Mouse (Mus musculus): ENCODE measurements around the gene Vdac2.

Vdac2 gene

DNA sequence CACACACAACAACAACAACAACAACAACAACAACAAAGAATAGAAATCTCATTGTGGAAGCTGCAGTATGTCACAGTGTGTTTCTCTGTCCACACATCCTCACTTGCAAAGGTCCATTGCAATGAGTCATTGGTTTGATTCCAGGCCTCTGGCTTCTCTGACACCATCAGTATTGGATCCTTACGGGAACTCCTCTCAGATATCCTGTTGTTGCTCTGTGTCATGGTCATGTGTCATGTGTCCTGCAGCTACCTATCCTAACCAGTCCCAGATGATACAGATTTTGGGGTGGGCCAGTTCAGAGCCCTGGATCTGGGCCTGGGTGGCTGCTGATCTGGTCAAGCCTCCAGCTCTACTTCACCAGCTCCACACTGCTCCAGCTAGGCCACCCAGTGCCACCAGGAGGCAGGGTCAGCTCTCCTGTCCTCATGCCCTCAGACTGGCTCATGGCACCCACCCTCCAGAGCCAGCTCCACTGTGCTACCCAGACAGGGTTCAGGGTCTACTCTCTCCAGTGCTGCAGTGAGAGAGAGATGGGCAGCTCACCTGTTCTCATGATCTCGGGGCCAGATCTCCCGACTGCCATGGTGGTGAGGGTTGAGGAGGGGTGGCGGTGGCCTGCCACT lies 4.0 kb upstream of the Vdac2 start:
- DNase-seq: no peak

- DNase-seq: no peak
These were observed 2.7 kb upstream of the Vdac2 start for GRCm38 (mm10) chr14:21822307-21822706.

GRCm38 (mm10) chr14:21822795-21823374 lies 2.2 kb upstream of the Vdac2 start:
- DNase-seq: peak; percentile 86

DNA sequence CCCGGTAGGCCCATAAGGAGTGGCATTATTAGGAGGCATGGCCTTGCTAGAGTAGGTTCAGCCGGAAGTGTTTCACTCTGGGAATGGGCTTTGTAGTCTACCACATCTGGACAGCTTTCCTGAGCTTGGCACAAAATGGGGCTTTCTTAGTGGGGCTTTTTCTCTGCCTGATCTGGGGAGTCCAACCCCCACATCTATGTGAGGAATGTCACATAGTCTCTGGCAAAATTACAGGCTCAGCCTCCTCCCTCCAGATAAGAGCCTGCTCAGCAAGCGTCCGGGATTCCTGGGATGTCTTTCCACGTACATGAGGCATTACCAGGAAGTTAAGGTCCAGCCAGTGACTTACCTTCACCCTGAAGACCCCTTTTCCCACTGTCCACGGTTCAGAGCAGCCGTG lies 1.1 kb upstream of the Vdac2 start:
- no peak for DNase-seq

- no peak for DNase-seq
These were observed 901 bp downstream of the Vdac2 start for GRCm38 (mm10) chr14:21825786-21826491.

DNA sequence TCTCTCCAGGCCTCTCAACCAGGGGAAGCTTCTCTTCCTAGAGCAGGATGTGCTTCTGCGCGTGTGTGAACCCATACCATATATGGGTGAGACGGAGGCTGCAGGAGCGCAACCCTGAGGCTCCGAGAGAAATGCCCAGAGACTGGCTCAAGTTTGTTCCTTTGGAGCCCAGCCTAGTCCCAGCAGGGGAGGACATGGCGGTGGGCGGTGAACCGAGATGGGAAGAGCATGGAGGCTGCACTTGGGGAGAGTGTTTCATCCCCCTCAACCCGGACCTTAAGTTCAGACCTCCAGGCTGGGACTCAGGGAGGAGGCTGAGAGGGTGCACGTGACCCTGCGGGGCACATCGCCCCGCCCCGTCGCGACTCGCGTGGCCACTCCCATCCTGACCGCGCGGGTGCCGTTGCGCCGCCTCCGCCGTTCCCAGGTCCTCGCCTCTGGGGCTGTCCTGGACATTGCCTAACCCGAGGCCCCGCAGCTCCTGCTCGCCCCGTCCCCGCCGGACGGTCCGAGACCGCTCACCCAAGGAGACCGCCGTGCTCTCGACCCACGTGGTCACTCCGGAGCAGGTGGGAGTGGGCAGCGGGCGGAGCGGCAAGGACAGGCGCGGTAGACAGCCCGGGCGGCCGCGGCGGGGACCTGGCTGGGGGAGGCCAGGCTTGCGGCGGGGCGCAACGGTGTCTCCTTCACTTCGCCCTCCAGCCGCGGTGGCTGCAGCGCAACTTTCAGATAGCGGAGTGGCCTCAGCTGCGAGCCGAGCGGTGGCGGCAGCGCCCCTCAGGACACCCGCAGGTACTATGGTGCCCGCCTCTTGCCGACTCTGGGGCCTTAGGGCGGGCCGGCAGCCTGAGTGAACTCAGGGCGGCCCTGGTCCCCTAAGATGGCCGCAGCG lies 6.1 kb downstream of the Vdac2 start:
- DNase-seq: peak; percentile 97

DNA sequence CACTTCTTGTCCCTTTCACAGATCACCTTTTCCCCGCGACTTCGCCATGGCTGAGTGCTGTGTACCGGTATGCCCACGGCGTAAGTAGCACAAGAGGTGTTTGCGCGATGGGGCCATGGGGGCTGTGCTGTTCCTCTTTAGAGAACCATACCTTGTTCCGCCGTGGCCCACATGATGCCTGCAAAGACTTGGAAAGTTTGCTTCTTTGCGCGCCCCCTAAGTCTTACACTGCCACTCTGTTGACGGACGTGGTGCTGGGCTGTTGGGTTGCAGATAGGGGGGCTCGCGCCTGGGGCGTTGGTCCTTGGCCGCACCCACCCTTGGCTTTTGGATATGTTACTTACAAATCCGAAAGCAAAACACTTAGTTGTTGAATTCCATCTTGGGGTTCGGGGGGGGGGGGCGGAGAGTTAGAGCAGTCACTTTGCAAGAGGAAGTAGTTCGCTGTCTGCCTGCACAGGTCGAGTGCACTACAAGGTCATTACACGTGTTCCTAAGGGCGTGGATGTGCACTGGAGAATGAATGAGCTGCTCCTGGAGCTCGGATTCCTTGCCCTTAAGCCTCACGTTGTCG lies 6.9 kb downstream of the Vdac2 start:
- DNase-seq: no peak

DNA sequence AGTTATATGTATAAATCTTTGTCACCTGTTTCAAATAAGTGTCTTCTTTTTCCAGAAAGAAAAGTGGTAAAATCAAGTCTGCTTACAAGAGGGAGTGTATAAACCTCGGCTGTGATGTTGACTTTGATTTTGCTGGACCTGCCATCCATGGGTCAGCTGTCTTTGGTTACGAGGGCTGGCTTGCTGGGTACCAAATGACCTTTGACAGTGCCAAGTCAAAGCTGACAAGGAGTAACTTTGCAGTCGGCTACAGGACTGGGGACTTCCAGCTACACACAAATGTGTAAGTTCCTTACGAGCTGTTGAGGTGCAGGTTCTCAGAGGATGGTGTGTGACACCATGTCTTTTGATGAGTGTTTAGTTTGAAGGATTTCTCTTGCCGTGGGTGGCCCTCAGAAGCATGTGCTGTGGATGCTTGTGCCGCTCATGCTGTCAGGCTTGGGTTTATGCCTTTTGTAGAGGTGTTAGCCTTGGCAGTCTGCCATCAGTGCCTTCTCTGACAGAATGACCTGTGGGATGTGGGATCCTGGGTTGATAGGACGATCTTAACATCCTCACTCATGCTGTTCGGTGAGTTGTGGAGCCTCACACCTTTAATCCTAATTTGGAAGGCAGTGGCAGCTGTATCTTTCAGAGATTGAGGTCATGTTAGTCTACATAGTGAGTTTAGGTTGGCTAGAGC lies 13.4 kb downstream of the Vdac2 start:
- DNase-seq: no peak

GRCm38 (mm10) chr14:21841819-21842592 lies 17.0 kb downstream of the Vdac2 start:
- no peak for DNase-seq

GRCm38 (mm10) chr14:21843263-21843662 lies 18.2 kb downstream of the Vdac2 start:
- no peak for DNase-seq

GRCm38 (mm10) chr14:21846827-21847380 lies 21.9 kb downstream of the Vdac2 start:
- DNase-seq: no peak

- DNase-seq: peak; percentile 81
These were observed 22.5 kb downstream of the Vdac2 start for GRCm38 (mm10) chr14:21847381-21848165.

DNA sequence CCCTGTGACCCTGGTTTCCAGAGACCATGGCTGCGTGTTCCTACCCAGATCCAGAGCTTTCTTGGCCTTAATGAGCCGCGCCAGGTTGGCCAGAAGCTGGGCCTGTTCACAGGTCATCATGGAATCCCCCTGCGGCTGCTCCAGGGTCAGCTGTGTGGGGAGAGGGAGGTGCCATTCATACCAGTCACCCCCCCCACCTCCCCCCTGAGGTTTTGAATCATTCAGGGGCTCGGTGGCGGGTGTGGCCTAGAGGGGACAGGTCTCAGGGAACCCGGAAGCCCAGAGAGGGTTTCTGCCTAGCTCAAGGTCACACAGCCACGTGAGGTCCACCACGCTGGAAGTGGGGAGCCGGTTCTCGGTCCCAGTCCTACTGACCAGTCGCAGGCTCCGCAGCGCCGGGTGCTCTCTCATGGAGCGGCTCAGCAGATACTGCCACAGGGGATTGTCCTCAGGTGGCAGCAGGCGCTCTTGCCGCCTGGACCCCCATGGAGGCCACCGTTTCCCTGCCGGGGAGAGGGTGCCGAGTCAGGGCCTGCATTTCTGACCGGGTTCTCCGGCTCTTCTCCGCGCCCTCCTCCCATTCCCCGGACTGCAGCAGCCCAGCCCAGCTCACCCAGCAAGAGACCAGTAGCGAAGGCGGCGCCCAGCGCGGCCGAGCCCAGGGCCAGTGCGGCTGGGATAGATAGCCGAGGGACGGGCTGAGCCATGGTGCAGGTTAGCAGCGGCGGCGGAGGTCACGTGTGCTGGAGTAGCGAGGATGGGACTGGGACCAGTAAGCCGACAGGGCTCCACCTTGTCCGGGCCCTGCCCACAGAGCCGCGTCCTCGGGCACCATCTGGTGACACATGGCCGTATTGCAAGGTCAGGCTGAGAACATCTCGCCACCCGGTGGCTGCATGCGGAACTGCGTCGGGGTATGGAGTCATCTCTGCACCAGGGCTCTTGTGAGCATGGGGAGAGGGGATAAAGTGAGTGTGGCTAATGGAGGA lies 23.4 kb downstream of the Vdac2 start, which contains the start of gene Comtd1:
Gene Comtd1 (minus strand): TSS at position 812 of the 989 bp plus-strand sequence.
- peak; percentile 95 for DNase-seq

- no peak for DNase-seq
These were observed 24.7 kb downstream of the Vdac2 start for GRCm38 (mm10) chr14:21849524-21850418.

DNA sequence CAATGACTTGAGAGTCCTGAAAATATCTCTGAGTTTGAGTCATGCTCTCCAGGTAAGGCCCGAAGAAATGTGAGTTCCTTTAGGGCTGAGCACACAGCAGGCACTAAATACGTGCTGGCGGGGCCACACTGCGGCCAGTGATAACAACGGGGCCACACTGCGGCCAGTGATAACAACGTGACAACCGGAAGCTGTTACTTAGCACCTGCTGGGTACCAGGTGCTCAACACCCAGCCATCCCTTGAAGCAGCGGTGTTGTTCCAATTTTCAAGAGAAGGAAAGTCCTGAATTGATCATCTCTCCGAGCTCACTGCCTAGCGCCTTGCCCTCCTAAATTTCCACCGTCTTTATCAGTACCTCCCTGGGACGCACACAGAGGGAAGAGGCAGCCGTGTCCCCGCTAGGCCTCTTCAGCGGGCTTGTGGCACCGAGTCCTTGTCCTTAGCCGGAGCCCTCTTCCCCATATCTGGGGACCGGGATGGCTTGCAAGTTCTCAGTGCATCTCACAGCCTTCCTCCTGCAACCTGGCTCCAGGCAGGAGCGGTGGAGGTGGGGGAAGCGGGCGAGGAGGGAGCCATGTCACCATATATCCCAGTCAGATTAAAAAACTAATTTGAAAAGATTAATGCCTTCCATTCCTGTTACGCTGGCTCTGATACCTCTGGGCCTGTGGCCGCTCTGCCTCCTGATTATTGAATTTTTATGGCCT lies 25.5 kb downstream of the Vdac2 start:
- DNase-seq: no peak

DNA sequence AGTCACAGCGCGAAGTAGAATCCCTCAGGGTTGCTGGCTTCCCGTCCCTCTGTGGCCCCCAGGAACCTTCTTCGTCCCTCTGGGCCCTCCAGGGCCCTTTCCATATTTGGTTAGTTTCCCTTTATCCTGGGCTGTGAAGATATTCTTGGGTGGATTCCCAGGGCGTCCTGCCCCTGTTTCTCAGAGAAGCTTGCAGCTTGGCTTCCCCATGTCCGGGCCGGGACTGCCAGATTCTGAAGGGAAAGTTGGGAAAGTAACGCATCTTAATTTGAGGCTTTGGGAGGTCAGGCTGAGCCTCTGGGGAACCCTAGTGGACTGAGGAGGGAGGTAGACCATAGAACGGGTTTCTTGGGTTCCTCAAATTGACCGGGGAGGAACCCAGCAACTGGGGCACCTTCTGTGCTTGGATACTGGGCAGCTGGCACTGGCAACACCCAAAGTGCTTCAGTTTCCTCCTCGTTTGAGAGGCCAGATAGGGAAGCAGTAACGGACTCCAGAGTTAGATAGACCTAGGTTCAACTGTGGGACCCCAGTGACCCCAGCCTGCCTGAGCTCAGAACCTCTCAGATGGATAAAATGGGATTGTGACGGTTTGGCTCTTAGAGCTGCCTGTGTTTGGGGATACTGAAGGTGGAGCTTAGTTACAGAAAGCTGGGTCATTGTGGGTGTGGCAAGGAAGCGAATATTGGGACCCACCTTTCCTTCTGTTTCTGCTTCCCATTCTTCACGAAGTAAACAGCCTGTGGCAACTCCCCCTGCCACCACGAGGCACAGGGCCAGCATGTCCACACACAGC lies 27.2 kb downstream of the Vdac2 start:
- DNase-seq: no peak

Measured in retina, postnatal 1 day (tissue).